Mouse (Mus musculus) E14TG2a.4 (cell line): ENCODE results near the gene Lrrc9.

Experiments used
- H3K27me3 ChIP-seq: 2 replicates; pipeline ENCODE4 v1.6.1; 2014; ENCODE audit warnings: low read length, control low read depth; ENCODE audit not compliant: insufficient read depth
- H3K36me3 ChIP-seq: 2 replicates; pipeline ENCODE4 v1.6.1; 2014; ENCODE audit warnings: low read length, control low read depth; ENCODE audit not compliant: insufficient read depth
- H3K4me1 ChIP-seq: replicated peaks from 2 replicates; pipeline ENCODE4 v1.6.1; 2014; ENCODE audit warnings: low read depth, low read length, control low read depth
- H3K4me3 ChIP-seq: replicated peaks from 2 replicates; pipeline ENCODE4 v1.5.1; 2014; ENCODE audit warnings: mild to moderate bottlenecking, low read length
- H3K9me3 ChIP-seq: 2 replicates; pipeline ENCODE4 v1.6.1; 2014; ENCODE audit warnings: low read length, control low read depth
- CTCF ChIP-seq: conservative IDR thresholded peaks from 2 replicates; pipeline ENCODE4 v1.5.1; 2014; ENCODE audit warnings: low read length
- NANOG ChIP-seq: IDR thresholded peaks from 2 replicates; pipeline ENCODE4 v1.6.1; 2014; ENCODE audit warnings: borderline replicate concordance, low read length, mixed read lengths
- POU5F1 ChIP-seq: IDR thresholded peaks from 2 replicates; pipeline ENCODE4 v1.6.1; 2014; ENCODE audit warnings: low read length, borderline replicate concordance

Gene Lrrc9

DNA sequence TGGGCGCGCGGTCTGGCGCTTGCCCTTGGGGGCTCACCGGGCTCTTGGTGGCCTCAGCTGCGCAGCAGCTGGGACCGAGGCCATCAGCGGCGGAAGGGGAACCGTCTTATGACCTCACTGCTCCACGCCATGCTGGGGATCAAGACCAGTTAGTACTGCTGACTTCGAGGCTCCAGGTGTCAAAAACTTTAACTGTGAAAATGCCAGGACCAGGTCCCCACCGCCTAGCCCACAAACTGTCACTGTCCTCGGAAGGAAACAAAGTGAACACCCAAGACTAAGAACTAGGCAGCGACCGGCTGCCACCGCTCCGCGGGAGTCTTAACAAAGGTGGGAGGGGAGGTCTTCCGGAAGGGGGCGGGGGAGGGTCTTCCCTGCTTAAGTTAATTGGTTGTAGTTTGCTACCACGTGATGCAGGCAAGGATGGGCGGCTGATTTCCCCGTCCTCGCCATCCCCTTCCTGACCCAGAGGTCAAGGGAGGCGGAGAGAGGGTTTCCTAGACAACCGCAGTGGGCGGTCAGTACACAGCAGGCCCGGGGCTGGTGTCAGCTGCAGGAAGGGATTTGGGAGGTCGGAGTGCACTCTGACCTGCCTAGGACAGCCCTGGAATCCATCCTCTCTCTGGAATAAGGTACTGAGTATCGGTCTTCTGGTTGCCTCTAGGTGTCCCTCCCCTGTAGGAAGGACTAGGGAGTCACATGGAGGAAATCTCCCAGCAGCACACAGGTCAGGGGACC is at the start of gene Lrrc9:
Gene Lrrc9 (plus strand): TSS at position 28 of the 738 bp plus-strand sequence.
- Histone ChIP-seq H3K9me3 (no peaks in the 10 kb centered on the region), H3K4me1 (peaks cover 16% of the 10 kb centered on the region), H3K36me3 (no peaks in the 10 kb centered on the region), H3K4me3 (peak within 1 kb of the TSS; percentile 79), H3K27me3 (0 out of 2 replicates have a peak, but pooled peaks cover 3% of the 10 kb centered on the region)
- no peak for TF ChIP-seq CTCF
- no peak for TF ChIP-seq POU5F1
- no peak for TF ChIP-seq NANOG

DNA sequence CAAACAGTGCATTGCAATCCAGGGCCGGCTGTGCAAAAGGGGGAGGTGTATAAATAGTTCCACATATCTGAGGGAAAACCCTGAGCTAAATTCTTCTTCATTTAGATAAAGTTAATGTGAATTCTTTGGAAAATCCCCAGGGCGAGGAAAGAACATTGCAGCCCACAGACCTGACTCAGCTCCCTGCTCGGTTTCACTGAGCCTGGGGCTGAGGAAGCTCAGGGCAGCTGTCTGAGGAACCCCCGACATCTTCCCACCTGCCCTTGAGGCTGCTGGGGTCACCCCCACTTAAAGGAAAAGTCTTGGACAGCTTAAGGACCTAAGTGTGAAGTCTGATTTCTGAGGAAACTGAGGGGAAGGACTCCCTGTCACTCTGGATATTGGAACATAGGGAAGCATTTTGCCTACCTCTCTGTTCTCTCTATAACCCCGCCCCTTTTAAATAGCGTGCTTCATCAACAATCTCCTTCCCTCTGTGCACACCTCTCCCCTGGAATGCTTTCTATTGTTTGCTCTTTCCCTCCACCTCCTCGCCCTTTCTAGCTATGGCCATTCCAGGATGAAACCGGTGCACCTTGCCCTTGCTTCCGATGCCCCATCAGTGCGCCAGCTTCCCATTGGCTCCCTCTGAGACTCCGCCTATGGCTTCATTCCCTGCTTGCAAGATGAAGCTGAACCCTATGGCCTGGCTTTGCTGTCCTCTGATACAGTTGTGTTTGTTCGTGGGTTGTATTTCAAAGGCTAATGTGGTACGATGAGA is 48.4 kb upstream of the Lrrc9 start:
- no peak for TF ChIP-seq CTCF
- TF ChIP-seq NANOG, result peak; percentile 64
- no peak for TF ChIP-seq POU5F1
- Histone ChIP-seq H3K4me3 (peak overlapping the region; percentile 37), H3K9me3 (peaks cover 8% of the 10 kb centered on the region; the same call in 1 of the 2 replicates), H3K4me1 (peaks cover 22% of the 10 kb centered on the region), H3K36me3 (no peaks in the 10 kb centered on the region), H3K27me3 (no peaks in the 10 kb centered on the region; the same call in 1 of the 2 replicates)

DNA sequence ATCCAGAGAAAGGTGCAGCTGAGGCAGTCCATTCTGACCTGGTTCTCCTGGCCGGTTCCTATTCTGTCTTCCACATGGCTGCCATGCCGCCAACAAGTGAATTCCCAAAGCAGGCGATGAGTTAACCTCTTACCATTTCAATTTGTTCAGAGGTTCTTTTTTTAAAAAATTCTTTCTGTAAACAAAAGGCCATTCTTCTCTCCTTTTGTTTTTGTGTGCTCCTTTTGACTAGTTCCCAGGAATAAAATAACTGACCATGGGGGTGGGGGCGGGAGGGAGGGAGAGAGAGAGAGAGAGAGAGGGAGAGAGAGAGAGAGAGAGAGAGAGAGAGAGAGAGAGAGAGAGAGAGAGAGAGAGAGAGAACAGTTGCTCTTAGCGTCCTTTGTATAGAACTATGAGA is 36.6 kb upstream of the Lrrc9 start:
- no peaks in the 10 kb centered on the region for H3K9me3 ChIP-seq
- H3K4me1 ChIP-seq, result peaks cover 22% of the 10 kb centered on the region
- TF ChIP-seq CTCF (no peak), POU5F1 (no peak), NANOG (no peak)
- H3K36me3 ChIP-seq, result no peaks in the 10 kb centered on the region
- peaks cover 27% of the 10 kb centered on the region for H3K27me3 ChIP-seq
- H3K4me3 ChIP-seq, result no peak overlapping the region

DNA sequence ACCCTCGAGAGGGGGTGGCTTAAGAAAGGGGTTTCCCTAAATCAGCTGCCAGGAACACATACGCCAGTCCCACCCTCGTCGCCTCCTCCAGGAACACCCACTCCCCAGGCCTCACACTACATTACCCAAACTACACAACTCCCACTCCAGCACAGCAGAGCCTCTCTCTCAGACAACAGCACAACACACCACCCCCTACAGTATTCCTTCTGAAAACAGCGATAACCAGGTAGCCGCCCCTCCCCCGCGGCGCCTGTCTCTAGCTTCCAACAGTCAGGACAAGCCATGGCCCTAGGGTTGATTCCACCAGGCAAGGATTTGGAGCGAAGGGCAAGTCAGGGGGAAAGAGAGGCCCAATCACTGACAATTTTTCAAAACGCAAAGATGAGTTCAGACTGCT is 34.5 kb upstream of the Lrrc9 start:
- Histone ChIP-seq H3K4me1 (peaks cover 22% of the 10 kb centered on the region), H3K36me3 (no peaks in the 10 kb centered on the region), H3K4me3 (peak overlapping the region; percentile 85), H3K27me3 (peaks cover 28% of the 10 kb centered on the region), H3K9me3 (no peaks in the 10 kb centered on the region)
- no peak for TF ChIP-seq POU5F1
- no peak for TF ChIP-seq CTCF
- TF ChIP-seq NANOG, result no peak

DNA sequence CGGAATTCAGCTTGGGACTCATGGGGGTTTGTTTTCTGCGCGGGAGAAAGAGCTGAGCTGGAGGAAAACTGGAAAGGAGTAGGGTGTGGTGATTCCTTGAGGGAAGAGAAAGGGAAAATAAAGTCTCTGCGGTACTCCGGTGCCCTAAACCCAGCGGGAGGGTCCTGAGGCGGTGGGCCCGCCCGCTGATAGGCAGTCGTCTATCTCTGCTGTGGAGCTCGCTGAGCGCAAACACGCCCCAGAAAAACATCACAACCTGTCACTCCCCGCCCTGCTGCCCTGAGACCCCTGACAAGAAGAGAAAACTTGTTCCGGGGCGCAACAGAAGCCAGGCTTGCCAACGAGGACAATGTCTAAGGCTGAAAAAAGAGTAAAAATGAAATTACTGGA is 34.0 kb upstream of the Lrrc9 start:
- peaks cover 28% of the 10 kb centered on the region for H3K27me3 ChIP-seq
- no peaks in the 10 kb centered on the region for H3K9me3 ChIP-seq
- H3K36me3 ChIP-seq, result no peaks in the 10 kb centered on the region
- peaks cover 22% of the 10 kb centered on the region for H3K4me1 ChIP-seq
- TF ChIP-seq POU5F1, result no peak
- TF ChIP-seq CTCF, result no peak
- peak overlapping the region; percentile 85 for H3K4me3 ChIP-seq

DNA sequence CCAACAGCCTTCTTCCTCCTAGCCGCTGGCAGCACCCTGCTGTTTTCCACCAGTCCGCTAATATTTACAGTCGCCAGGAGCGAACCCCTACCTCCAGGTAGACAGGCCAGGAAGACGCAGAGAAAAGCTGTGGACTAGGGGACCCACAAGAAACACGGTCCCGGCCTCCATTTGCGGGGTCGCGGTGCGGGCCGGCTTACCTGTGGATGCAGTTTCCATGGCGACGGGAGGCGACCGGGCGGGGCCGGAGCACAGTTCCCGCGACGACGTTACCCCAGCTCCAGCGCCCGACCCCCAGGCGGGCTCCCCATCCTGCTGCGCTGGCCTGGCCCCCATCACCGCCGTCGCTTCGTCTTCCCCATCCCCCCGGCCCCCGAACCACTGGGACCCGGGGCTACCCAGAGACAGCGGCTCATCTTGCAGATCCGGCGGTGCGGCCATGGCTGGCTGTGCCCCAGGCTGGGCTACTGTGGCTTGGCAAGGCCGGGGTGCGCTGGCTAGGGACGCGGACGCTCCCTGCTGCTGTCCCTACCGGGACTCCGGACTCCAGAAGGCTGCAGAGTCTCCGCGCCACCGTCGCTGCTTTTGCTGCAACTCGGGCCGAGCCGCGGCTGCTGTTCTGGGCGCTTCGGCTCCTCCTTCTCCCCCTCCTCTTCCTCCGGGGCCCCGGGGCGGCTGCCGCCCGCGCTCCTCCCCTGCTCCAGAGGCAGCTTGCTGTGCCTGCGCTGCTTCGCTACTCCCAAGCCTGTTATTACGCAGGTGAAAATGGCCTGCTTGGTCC is 33.4 kb upstream of the Lrrc9 start:
- H3K27me3 ChIP-seq, result peaks cover 31% of the 10 kb centered on the region
- TF ChIP-seq POU5F1 (no peak), CTCF (no peak), NANOG (no peak)
- peak overlapping the region; percentile 85 for H3K4me3 ChIP-seq
- peaks cover 22% of the 10 kb centered on the region for H3K4me1 ChIP-seq
- H3K9me3 ChIP-seq, result no peaks in the 10 kb centered on the region
- H3K36me3 ChIP-seq, result no peaks in the 10 kb centered on the region

DNA sequence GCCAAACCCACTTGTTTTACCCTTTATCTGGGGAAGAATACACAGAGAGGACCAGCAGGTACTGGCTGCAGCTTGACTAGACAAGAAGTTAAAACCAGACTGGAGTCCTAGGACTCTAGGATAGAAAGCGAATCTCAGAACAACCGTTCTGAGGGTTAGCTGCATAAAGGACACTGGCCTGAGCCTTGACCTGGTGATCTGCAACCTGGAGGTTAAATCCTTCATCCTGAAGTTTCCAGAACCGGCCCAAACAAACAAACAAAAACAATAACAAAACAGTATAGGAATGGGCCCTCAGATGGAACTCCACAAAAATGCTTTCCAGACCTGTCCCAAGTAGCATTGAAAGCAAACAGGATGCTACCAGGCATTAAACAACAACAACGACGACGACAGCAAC is 32.7 kb upstream of the Lrrc9 start, which contains the start of gene Rtn1:
Gene Rtn1 (minus strand): TSS at position 101 of the 400 bp plus-strand sequence.
- Histone ChIP-seq H3K36me3 (no peaks in the 10 kb centered on the region), H3K27me3 (peaks cover 31% of the 10 kb centered on the region), H3K9me3 (no peaks in the 10 kb centered on the region), H3K4me1 (peaks cover 22% of the 10 kb centered on the region), H3K4me3 (peak within 1 kb of the TSS; percentile 85)
- TF ChIP-seq POU5F1 (no peak), NANOG (no peak), CTCF (no peak)

DNA sequence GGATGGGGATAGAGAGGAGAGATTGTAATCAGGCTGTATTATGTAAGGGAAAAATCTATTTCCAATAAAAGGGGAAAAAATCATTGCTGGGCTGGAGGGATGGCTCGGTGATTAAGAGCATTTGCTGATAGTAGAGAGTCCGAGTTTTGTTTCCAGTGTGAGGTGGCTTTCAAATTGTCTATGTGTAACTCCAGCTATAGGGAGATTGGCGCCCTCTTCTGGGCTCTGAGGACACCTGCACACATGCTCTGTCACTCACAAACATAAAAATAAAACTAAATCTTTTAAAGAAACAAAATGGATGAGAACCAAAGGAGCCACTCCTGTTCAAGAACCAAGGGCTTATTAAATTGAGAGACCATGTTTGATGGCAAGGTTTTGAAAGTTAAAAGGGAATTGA is 23.9 kb upstream of the Lrrc9 start:
- Histone ChIP-seq H3K4me1 (no peaks in the 10 kb centered on the region), H3K4me3 (no peak overlapping the region), H3K36me3 (no peaks in the 10 kb centered on the region), H3K27me3 (0 out of 2 replicates have a peak, but pooled peaks cover 2% of the 10 kb centered on the region), H3K9me3 (no peaks in the 10 kb centered on the region)
- no peak for TF ChIP-seq NANOG
- TF ChIP-seq CTCF, result peak; percentile 59
